Comparison of ENCODE assay signal across 22 mouse cellular contexts in genomic region chr6:31061813-31062212, GRCm38 (mm10).
DNase-seq lines count a peak whose midpoint lies in the region; ATAC-seq and TF ChIP-seq lines count a peak whose summit lies in the region.
"Had no signal": no experiment of that assay in that cellular context is flagged by ENCODE, and none has a peak within 500 bp of the region (broad histone marks: within the 10 kb centered on the region; RNA-seq: fewer than 3 reads in every experiment).

No protein-coding gene starts in this region.

- ATAC-seq in lung, postnatal 0 days: peak; percentile 80
- ATAC-seq: activated CD4-positive, CD25-positive, alpha-beta regulatory T cell, adult 4 months; CD4-positive, CD25-positive, alpha-beta regulatory T cell, adult 4 months; forebrain, embryonic 13.5 days; forebrain, postnatal 0 days had no signal

- TF ChIP-seq EP300 in lung, postnatal 0 days (IDR thresholded peaks at IDR 0.05): peak; percentile 81

- DNase-seq in lung, postnatal 0 days (ENCODE audit: low spot score): peak; percentile 76
- no peak for DNase-seq in lung, postnatal 14 days
- peak; percentile 67 for DNase-seq in NIH3T3 (ENCODE audit: low read depth)
- DNase-seq in large intestine, adult 2 months (ENCODE audit: low read depth, low spot score): peak; percentile 77
- DNase-seq in layer of hippocampus, postnatal 10 days (ENCODE audit: low spot score in 2 of 2): no peak
- DNase-seq in right cerebral cortex, postnatal 4 days: no peak
- DNase-seq in gastrocnemius, postnatal 10 days: no peak
- DNase-seq: adrenal gland, postnatal 25 days; B cell, adult 2 months; cerebellum, adult 18-20 months; cerebellum, adult 9-11 months; cerebellum, postnatal 36 days; forebrain, postnatal 0 days; gastrocnemius, postnatal 25 days had no signal

- 0 out of 2 replicates have a peak, but pooled peaks cover 5% of the 10 kb centered on the region for H3K36me3 ChIP-seq in lung, postnatal 0 days (ENCODE audit: insufficient read depth, low read length)
- H3K36me3 ChIP-seq: embryonic facial prominence, embryonic 13.5 days; heart, embryonic 12.5 days; hindbrain, embryonic 10.5 days had no signal

- H3K27me3 ChIP-seq in lung, postnatal 0 days (replicated peaks; ENCODE audit: insufficient read depth, low read length): no peaks in the 10 kb centered on the region
- H3K27me3 ChIP-seq: embryonic facial prominence, embryonic 13.5 days; forebrain, embryonic 13.5 days; heart, embryonic 12.5 days had no signal

- H3K4me1 ChIP-seq in lung, postnatal 0 days (ENCODE audit: insufficient read depth, low read depth, low read length): no peaks in the 10 kb centered on the region
- H3K4me1 ChIP-seq: embryonic facial prominence, embryonic 13.5 days; heart, embryonic 12.5 days had no signal

- 61% methylated on average over 4 of the region's 4 CpGs for WGBS in lung, postnatal 0 days
- WGBS in large intestine, adult 2 months: 49% methylated on average over 4 of the region's 4 CpGs

- H3K4me2 ChIP-seq in lung, postnatal 0 days (replicated peaks; ENCODE audit: low read depth, low read length): no peak overlapping the region
- H3K4me2 ChIP-seq: embryonic facial prominence, embryonic 13.5 days; forebrain, embryonic 13.5 days; heart, embryonic 12.5 days; hindbrain, embryonic 14.5 days had no signal

- no peaks in the 10 kb centered on the region for H3K9me3 ChIP-seq in lung, postnatal 0 days (ENCODE audit: low read length)
- H3K9me3 ChIP-seq: embryonic facial prominence, embryonic 13.5 days; forebrain, embryonic 13.5 days; G1E; heart, embryonic 12.5 days; hindbrain, embryonic 10.5 days had no signal

- H3K4me3 ChIP-seq in lung, postnatal 0 days (ENCODE audit: low read depth, low read length): no peak overlapping the region
- H3K4me3 ChIP-seq: embryonic facial prominence, embryonic 13.5 days; forebrain, embryonic 13.5 days; heart, embryonic 12.5 days; hindbrain, embryonic 10.5 days had no signal

- TF ChIP-seq CTCF in lung, postnatal 0 days (IDR thresholded peaks at IDR 0.05): no peak

- no peak overlapping the region for H3K9ac ChIP-seq in lung, postnatal 0 days (replicated peaks; ENCODE audit: low read depth)
- H3K9ac ChIP-seq: embryonic facial prominence, embryonic 13.5 days; forebrain, embryonic 13.5 days; forebrain, postnatal 0 days; heart, embryonic 12.5 days; hindbrain, embryonic 14.5 days had no signal

- H3K27ac ChIP-seq in lung, postnatal 0 days (ENCODE audit: low read length): no peak overlapping the region
- H3K27ac ChIP-seq: embryonic facial prominence, embryonic 13.5 days; forebrain, embryonic 13.5 days; hindbrain, embryonic 10.5 days; hindbrain, embryonic 14.5 days had no signal

Comparison
In these comparisons a context has a peak if more than half of its experiments do, and no peak if none do; other contexts are left out.
1. DNase-seq: peak in lung, postnatal 0 days (single experiment), NIH3T3 (single experiment) and large intestine, adult 2 months (single experiment); none in lung, postnatal 14 days (single experiment), layer of hippocampus, postnatal 10 days (0 of 2), right cerebral cortex, postnatal 4 days (single experiment) and gastrocnemius, postnatal 10 days (single experiment).